Mouse (Mus musculus) spleen, postnatal 10 days (tissue): ENCODE results near the gene Kif4.

Source experiments
- DNase-seq, 2 experiments: peaks; one replicate each; pipeline ENCODE4 v3.0.0; 2021 to 2022; ENCODE audit warnings: low spot score in 2 of 2

Kif4 gene

DNA sequence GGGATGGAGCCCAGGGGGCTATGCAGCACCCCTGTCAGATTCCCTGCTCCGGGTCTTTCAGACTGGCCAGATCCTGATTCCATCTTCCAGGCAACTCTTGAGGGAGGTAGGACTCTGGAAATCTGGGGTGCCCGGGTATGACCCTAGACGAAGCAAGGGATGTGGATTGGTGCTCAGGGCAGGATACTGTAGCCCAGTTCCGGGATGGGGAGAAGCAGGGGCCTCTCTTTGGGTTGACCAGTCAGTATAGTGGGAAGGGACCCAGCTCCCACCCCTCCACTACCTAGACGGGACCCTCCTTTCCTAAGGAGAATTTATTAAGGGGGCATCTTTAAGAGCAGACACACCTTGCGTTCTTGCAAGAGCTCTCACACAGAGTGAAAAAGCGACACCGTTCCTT lies 104.7 kb downstream of the Kif4 start:
- DNase-seq, result no peak

DNA sequence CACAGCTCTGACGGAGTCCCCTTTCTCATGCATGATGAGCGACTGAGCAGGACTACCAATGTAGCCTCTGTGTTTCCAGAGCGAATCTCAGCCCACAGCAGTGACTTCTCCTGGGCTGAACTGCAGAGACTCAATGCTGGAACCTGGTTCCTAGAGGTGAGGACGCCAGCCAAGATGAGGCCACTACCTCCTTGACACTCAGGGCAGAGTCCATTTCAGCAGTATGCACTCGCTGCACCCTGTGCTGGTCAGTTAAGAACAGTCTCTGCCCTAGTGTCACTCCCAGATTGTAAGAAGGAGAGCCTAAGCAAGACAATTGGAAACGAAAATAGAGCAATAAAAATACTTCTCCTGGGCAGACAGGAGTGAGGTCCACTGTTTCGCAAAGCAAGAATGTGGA lies 108.8 kb downstream of the Kif4 start:
- DNase-seq, result no peak

DNA sequence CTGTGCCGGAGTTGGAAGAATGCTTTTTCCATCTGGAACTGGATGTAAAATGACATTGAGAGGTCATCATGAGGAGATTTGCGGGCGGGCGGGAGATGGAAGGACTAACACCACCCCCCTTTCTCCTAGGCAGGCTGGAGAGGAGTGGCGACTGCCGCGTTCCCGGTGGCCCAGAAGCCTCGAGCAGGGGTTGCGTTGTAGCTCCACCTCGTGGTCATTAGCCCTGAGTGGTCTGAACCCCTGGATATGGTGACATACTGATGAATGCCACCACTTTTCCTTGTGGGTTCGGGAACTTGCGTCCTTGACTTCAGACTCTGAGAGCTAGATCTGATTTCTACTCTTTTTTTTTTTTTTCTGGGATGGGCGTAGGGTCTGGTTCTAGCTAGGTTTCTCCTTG lies 113.4 kb downstream of the Kif4 start:
- peak in 1 of 2 experiments; percentile 38 for DNase-seq

DNA sequence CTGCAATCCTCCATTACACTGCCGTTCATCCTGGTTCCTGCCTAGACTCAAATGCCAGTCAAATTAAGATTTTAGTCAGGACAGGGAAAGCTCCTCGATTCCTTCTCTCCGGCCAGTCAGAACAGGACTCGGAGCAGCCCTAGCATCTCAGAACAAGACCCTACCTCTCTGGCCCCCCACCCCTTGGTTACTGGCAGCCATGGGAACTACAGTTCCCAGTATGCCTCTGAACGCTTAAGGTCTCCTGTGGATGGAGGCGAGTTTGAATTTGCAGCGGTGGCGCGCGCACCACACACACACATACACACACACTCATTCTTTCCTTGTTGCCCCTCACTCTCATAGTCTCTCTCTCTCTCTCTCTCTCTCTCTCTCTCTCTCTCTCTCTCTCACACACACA lies 113.9 kb downstream of the Kif4 start:
- no peak for DNase-seq

DNA sequence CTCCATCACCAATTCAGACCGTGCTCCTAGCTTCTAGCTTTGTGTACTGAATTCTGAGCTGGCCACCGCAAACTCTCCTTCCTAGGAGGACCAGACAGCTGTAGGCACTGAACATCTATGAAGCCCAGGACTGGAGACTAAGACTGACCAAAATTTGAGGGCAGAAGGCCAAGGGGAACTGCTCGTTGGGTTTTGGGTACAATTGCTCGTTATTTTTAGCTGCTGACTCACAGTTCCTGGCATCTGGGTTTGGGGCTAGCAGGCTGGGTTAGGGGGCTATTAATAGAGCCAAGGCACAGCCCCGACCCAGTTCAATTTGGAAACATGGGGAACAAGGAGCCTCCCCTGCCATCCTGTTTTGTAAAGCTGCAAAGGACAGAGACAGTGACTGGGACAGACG lies 115.2 kb downstream of the Kif4 start:
- no peak for DNase-seq

DNA sequence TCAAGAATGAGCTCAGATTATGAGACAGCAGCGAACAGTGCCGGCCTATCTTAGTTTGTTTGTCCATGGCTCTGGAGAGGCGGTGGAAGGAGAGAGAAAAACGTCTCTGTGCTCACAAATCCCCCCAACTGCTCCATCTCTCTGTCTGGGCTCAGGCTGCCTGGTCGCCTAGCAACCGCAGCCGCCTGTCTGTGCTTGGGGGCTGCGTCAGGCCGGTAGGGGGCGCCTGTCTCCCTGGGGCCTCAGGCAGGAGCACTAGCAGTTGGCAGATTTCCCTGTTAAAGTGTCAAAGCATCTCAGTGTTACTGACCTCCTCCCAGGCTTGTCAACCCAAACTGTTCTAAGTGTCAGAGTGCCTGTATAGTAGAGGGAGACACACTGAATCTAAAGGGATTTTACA lies 116.4 kb downstream of the Kif4 start:
- DNase-seq, result peak in 1 of 2 experiments; percentile 57

DNA sequence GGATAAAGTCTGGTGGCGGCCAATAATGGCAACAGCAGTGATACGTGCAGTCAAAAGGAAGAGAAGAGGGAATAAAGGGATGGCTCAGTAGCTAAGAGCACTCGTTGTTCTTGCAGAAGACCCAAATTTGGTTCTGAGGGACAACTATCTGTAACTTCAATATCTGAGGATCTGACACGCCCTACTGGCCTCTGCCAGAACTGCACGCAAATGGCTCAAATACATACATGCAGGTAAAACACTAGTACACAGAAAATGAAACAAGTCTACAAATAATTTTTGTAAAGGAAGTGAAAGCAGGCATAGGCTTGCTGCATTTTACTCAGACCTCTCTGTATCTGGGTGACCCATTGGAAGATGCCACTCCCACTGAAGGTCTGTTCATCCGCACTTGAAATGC lies 140.3 kb downstream of the Kif4 start:
- DNase-seq, result peak in 1 of 2 experiments; percentile 28

DNA sequence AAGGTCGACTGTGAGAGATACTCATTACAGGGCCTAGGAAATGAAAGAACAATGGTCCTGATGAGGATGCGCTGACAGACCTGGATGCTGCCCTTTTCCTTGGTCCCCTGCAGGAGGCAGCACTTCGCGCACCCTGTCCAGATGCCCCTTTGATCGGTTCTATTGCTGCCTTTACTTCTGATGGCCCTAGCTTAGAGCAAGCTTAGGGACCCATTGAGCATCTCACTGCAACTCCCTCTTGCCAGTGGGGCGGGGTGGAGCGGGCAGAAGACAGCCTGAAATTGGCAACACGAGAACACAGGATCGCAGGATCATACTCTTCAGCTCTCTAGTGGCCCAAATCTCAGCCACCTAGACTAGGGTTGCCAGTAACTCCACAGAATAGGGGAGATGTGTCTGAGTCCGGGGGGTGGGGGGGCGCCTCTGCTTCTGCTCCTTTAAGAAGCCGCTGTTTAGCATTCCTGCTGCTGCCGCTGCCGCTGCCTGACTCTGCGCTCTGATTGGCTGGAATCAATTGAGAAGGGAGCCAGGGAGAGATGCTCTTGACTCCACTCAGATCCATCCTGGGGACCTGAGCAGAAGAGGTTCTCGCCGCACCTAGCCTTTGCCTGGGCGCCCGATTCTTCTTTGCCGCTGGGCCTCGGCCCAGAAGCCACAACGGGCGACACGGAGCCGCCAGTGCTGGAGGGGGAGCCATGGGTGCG lies 141.8 kb downstream of the Kif4 start, which contains the start of gene Dlg3:
TSS of gene Dlg3 (plus strand) at position 542 of the 704 bp plus-strand sequence.
- peak in 1 of 2 experiments; percentile 11 for DNase-seq

DNA sequence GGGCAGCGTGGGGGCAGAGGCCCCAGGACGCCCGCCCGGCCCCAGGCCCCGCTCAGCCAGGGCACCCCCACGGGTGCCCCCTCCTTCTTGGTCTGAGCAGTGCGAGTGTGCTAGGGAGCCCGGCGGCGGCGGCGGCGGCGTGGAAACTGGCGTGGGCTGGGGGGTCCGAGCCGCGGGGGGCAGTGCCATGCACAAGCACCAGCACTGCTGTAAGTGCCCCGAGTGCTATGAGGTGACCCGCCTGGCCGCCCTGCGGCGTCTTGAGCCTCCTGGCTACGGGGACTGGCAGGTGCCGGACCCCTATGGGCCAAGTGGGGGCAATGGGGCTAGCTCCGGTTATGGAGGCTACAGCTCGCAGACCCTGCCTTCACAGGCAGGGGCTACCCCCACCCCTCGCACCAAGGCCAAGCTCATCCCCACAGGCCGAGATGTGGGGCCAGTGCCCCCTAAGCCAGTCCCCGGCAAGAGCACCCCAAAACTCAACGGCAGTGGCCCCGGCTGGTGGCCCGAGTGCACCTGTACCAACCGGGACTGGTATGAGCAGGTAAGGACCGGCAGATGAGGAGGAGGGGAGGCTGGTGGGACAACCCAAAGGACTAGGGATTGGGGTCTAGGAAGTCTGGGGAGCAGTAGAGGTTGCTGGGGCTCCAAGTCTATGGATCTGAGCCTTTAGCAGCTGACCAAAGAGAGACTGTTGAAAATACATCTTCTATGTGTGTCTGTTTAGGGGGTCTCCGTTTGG lies 142.5 kb downstream of the Kif4 start:
- no peak for DNase-seq

DNA sequence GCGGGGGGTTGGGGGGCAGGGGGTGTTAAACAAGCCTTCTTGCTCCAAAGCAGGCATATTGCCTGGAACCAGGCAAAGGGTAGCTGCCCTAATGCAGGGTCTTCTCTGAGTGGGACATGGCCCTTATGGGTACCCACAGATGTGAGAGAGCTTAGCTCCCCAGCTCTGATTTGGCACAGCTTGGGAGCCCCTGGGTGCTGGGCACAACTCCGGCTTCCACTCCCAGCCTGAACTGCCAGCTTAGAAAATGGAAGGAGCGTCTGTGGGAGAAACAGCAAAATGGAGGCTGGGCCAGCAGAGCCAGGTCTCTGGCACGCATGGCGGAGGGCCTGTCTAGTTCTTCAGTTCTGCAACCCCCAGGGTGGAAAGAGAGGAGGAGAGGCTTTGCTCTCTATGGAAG lies 143.7 kb downstream of the Kif4 start:
- no peak for DNase-seq

DNA sequence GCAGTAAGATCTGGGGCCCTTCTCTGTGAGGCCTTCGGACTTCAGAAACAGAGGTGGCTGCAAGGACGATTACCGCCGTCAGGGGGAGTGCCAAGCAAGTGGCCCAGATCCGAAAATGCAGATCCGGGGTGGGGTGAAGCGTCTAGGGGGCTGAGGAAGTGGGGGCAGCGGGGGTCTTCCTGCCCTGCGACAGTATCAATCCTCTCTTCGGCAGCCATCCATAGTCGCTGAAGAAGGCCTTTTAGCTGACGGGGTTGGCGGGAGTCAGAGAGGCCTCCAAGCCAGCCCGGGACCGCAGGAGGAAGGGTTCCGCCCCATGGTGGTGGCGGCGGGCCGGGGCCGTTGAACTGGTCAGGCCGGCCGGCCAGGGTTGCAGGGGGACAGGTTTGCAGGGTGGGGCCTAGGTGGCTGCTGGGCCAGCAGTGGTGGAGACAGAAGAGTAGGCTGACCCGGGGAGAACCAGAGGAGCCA lies 148.8 kb downstream of the Kif4 start:
- DNase-seq, result peak; percentile 24 to 69

DNA sequence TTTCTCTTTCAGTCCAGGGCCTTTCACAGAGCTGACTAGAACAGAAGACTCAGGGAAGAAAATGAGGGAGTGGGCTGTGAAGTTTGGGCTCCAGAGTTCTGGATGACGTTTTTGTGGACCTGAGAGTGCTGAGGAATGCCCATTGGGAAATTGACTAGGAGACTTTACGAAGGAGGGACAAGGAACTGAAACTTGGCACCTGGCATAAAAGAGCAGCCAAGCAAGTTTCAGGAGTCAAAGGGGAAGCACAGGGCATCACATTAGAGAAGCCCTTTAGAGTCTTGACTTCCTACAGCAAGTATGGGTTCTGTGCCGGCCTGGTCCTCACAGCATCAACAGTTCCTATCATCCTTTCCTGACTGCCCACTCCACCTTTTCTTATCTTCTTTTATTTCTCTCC lies 149.9 kb downstream of the Kif4 start:
- no peak for DNase-seq

DNA sequence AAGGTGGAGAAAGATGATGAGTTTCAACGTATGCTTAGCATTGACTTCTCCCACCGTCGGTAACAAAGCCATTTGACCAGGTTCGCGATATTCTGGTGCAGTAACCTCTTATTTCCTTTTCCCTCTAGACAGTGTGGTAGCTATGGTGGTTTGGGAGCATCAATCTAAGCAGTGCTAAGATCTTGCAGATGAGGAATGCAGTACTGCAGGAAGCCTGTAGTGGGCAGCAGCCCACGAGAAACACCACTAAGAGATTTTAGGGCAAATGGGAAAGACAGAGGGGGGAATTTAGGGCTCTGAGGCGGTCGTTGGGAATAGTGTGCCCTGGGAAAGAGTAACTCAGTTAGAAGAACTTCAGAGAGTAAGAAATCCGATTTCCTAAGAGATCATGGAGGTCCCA lies 151.0 kb downstream of the Kif4 start:
- DNase-seq, result peak; percentile 11 to 41
